Mouse (Mus musculus) embryonic facial prominence, embryonic 11.5 days (tissue): ENCODE results near the gene Gm10799. TPM values are rescaled to one million over a fixed set of nuclear protein-coding genes. Genes with fewer than 3 reads are reported as not detected.

ENCODE experiments used
- ATAC-seq: fragments of 200-750 bp; cut with Nextera tagmentation; replicated peaks from 2 replicates; pipeline ENCODE4 v1.8.0; 2017; ENCODE audit warnings: low read depth; ENCODE audit not compliant: insufficient number of reproducible peaks, low FRiP score, low TSS enrichment
- DNase-seq: peaks from one replicate; pipeline ENCODE4 v3.0.0-alpha.2; 2015; ENCODE audit warnings: low spot score
- H3K27ac ChIP-seq: fragments of 300-500 bp; sonication (generic); replicated peaks from 2 replicates; pipeline ENCODE4 v1.5.1; 2014; ENCODE audit warnings: mild to moderate bottlenecking, low read depth, low read length, control low read depth
- H3K27me3 ChIP-seq: fragments of 300-500 bp; sonication (generic); 2 replicates; pipeline ENCODE4 v1.6.1; 2014; ENCODE audit warnings: mild to moderate bottlenecking, low read length, moderate library complexity, mixed read lengths; ENCODE audit not compliant: control insufficient read depth, insufficient read depth
- H3K36me3 ChIP-seq: fragments of 300-500 bp; sonication (generic); replicated peaks from 2 replicates; pipeline ENCODE4 v1.6.1; 2014; ENCODE audit warnings: low read depth, mild to moderate bottlenecking, low read length, moderate library complexity, mixed read lengths; ENCODE audit not compliant: control insufficient read depth, insufficient read depth
- H3K4me1 ChIP-seq: fragments of 300-500 bp; sonication (generic); 2 replicates; pipeline ENCODE4 v1.6.1; 2014; ENCODE audit warnings: low read length, mixed read lengths; ENCODE audit not compliant: control insufficient read depth, insufficient read depth
- H3K4me2 ChIP-seq: fragments of 300-500 bp; sonication (generic); 2 replicates; pipeline ENCODE4 v1.6.1; 2014; ENCODE audit warnings: low read depth, mild to moderate bottlenecking, control low read depth, low read length, moderate library complexity
- H3K4me3 ChIP-seq: fragments of 300-500 bp; sonication (generic); 2 replicates; pipeline ENCODE4 v1.5.1; 2014; ENCODE audit warnings: low read depth, low read length, control low read depth
- H3K9ac ChIP-seq: fragments of 300-500 bp; sonication (generic); replicated peaks from 2 replicates; pipeline ENCODE4 v1.6.1; 2014; ENCODE audit warnings: mild to moderate bottlenecking, control low read depth, low read length
- H3K9me3 ChIP-seq: fragments of 300-500 bp; sonication (generic); replicated peaks from 2 replicates; pipeline ENCODE4 v1.6.1; 2016; ENCODE audit warnings: mild to moderate bottlenecking, low read length, inconsistent platforms, mixed read lengths; ENCODE audit not compliant: control insufficient read depth
- WGBS: fragments of 180-500 bp; shearing (Covaris S2); extraction: QIAGEN DNeasy Blood & Tissue Kit; methylation state at CpG from one replicate; pipeline ENCODE4 v1.1.7; 2014; 5-methylcytosine and 5-hydroxymethylcytosine counted together
- polyA plus RNA-seq: library from polyadenylated mRNA; unstranded; fragments of >200 nt; fragmentation: Nextera tagmentation; extraction: Ambion mirVana; gene quantifications from 2 replicates; pipeline ENCODE4 v1.2.1, GENCODE M21; 2014

Gm10799 gene
- polyA plus RNA-seq, 1 experiment from 2014 or later = not detected

DNA sequence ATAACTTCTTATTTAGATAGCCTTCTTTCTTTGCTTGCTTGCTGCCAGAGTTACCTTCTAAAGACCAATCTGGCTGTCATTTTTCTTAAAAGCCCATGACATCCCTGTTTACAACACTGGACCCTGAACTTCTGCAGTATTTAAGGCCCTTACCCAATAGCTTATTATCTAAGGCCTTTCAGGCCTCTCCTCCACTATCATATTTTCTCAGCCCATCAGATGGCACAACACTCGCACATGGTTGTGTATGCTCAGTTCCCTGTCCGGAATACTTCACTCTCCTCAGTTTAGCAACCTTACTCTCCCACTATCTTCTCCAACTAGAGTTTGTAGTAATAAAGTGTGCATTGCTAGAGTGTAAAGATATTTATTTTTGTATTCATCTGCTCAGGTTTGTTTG is 39.3 kb downstream of the Gm10799 start:
- ATAC-seq (no peak), DNase-seq (no peak)
- Histone ChIP-seq H3K9ac (no peak overlapping the region), H3K27me3 (no peaks in the 10 kb centered on the region), H3K4me3 (peak overlapping the region; percentile 85; the same call in 1 of the 2 replicates), H3K27ac (no peak overlapping the region), H3K9me3 (no peaks in the 10 kb centered on the region), H3K4me1 (no peaks in the 10 kb centered on the region), H3K36me3 (no peaks in the 10 kb centered on the region), H3K4me2 (no peak overlapping the region; the same call in 1 of the 2 replicates)
- WGBS = 76% methylated on average over 2 of the region's 2 CpGs

DNA sequence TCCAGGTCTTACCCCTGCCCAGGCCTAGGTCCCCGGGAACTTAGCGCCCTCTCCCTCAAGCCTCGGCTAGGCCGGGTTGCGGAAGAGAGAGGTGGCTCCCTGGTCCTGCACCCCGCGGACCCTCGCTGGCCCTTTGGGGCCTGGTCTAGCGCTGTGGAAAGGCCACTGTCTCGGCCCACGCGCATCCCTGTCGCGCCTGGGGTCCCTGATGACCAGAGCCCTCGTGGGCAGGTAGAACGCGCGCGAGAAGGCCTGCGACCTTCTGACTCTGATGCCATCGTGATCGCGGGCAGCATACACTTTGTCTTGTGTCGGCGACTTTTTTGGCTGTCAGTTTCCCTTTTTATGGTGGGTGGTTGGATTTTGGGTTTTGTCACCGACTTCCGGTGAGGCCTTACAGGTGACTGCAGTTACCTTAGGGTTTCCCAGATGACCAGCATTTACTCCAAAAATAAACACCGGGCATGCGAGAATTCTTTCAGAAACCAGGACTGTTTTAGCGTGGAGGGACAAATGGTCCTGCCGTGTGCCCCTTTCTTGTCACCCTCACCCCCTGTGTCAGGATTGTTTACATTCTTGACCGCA is 40.1 kb downstream of the Gm10799 start, which contains the start of gene 4931422A03Rik:
Gene 4931422A03Rik, minus strand, starts transcription at position 223 of the 585 bp plus-strand sequence.
- ATAC-seq = peak; percentile 64; the same call in 1 of the 2 replicates
- DNase-seq = peak; percentile 32
- no peaks in the 10 kb centered on the region for H3K36me3 ChIP-seq
- H3K27ac ChIP-seq = peak within 1 kb of the TSS; percentile 47
- H3K9me3 ChIP-seq = no peaks in the 10 kb centered on the region
- H3K4me1 ChIP-seq = no peaks in the 10 kb centered on the region
- H3K4me3 ChIP-seq = peak within 1 kb of the TSS; percentile 85
- H3K4me2 ChIP-seq = peak within 1 kb of the TSS; percentile 84
- 1% methylated on average over 32 of the region's 32 CpGs for whole genome bisulfite sequencing
- H3K27me3 ChIP-seq = no peaks in the 10 kb centered on the region
- peak within 1 kb of the TSS; percentile 91 for H3K9ac ChIP-seq

DNA sequence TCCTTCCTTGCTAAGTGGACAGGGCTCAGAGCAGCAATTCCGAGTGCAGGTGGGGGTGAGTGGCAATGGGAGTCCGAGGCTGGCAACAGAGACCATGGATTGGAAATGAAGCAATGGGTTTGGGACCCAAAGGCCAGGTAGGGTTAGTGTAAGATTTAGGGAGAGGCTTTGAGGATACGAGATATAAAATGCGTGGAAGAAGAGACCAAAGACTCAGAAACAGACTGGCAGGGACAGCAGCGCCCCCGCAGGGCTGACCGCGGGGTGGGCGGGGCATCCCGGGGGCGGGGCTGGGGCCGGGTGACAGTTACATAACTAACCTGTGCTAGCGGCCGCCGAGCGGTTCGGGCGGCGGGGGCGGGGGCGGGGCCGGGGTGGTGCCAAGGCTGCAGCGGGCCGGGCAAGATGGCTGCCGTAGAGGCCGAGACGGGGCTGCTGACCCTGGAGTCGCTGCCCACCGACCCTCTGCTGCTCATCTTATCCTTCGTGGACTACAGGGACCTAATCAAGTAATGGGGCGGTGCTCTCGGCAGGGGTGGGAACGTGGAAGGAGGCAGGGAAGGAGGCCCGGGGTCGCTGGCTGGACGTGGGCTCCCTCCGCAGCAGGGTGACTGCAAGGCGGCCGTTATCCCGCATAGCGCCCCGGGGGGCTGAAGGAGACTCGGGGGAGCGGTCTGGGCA is 40.8 kb downstream of the Gm10799 start, which contains the start of gene Fbxo3:
Gene Fbxo3, plus strand, starts transcription at position 264 of the 681 bp plus-strand sequence.
- ATAC-seq (peak; percentile 95), DNase-seq (peak; percentile 81)
- peak within 1 kb of the TSS; percentile 47 for H3K27ac ChIP-seq
- H3K4me2 ChIP-seq = peak within 1 kb of the TSS; percentile 84
- no peaks in the 10 kb centered on the region for H3K9me3 ChIP-seq
- no peaks in the 10 kb centered on the region for H3K4me1 ChIP-seq
- no peaks in the 10 kb centered on the region for H3K36me3 ChIP-seq
- H3K27me3 ChIP-seq = no peaks in the 10 kb centered on the region
- WGBS = under 1% methylated on average over 30 of the region's 44 CpGs
- peak within 1 kb of the TSS; percentile 91 for H3K9ac ChIP-seq
- peak within 1 kb of the TSS; percentile 85 for H3K4me3 ChIP-seq

DNA sequence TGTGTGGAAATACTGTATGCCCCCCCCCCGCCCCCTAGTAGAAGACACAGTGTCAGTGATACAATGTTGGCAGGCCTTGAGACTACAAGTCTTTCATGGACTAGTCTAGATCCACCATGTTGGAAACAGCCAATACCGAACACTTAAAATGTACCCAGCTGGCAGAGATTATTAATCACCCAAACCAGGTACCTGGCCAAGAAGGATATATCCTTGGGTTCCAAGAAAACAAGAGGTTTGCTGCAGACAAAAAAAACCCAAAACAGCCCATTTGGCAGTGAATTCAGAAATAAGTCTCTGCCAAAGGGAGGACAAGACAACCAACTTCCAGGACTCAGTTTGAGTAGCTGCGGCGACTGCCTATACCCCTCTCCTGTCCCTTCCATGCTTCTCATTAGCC is 43.7 kb downstream of the Gm10799 start:
- WGBS = 91% methylated on average over 4 of the region's 4 CpGs
- H3K9ac ChIP-seq = no peak overlapping the region
- H3K27me3 ChIP-seq = no peaks in the 10 kb centered on the region
- no peak for ATAC-seq
- H3K36me3 ChIP-seq = no peaks in the 10 kb centered on the region
- H3K4me2 ChIP-seq = no peak overlapping the region
- no peaks in the 10 kb centered on the region for H3K4me1 ChIP-seq
- DNase-seq = no peak
- H3K9me3 ChIP-seq = no peaks in the 10 kb centered on the region
- no peak overlapping the region for H3K4me3 ChIP-seq
- no peak overlapping the region for H3K27ac ChIP-seq

DNA sequence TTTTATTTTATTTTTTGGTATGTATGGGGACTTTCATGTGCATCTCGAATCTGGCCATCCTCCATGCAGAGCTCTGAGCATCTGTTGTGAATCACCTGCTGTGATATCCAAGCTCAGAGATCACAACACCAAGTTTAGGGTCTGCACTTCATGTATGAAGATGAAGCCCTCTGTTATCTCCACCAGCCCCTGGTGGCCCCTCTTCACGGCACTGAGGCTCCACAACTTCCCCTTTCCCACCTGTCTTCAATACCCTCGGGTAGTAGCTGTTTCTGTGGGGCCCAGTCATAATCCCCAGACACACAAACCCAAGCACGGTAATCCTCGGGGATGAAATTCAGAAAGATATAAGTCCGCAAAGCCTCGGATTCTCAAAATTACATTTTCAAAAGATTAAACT is 45.3 kb downstream of the Gm10799 start:
- ATAC-seq (no peak), DNase-seq (no peak)
- no peak overlapping the region for H3K4me2 ChIP-seq
- no peak overlapping the region for H3K27ac ChIP-seq
- H3K27me3 ChIP-seq = no peaks in the 10 kb centered on the region
- H3K9me3 ChIP-seq = no peaks in the 10 kb centered on the region
- no peak overlapping the region for H3K4me3 ChIP-seq
- WGBS = 89% methylated on average over 7 of the region's 7 CpGs
- no peak overlapping the region for H3K9ac ChIP-seq
- H3K4me1 ChIP-seq = no peaks in the 10 kb centered on the region
- H3K36me3 ChIP-seq = no peaks in the 10 kb centered on the region

Other genes starting within 250 kb of the Gm10799 start
- 16.2 and 18.8 TPM in 2 replicates for gene Lmo2, start 110.6 kb downstream of the Gm10799 start, polyA plus RNA-seq
- 62.3 and 63.3 TPM in 2 replicates for gene Fbxo3, start 40.8 kb downstream of the Gm10799 start, polyA plus RNA-seq
- 1.1 and 1.4 TPM in 2 replicates for gene 4931422A03Rik, start 40.2 kb downstream of the Gm10799 start, polyA plus RNA-seq
- not detected in 2 replicates for gene Gm10912, start 2.7 kb downstream of the Gm10799 start, polyA plus RNA-seq
- 3.7 and 4.1 TPM in 2 replicates for gene Cd59b, start 1.3 kb upstream of the Gm10799 start, polyA plus RNA-seq
- gene Cd59a, start 27.3 kb upstream of the Gm10799 start, polyA plus RNA-seq = 21.3 and 27.3 TPM in 2 replicates
- not detected in 2 replicates for gene A930018P22Rik, start 54.2 kb upstream of the Gm10799 start, polyA plus RNA-seq